Mouse (Mus musculus): ENCODE measurements around the gene Abtb2. TPM values are rescaled to one million over a fixed set of nuclear protein-coding genes. Genes with fewer than 3 reads are reported as not detected.

Gene Abtb2
- total RNA-seq, 2 experiments from 2014 or later: 7.7 to 8.3 TPM

DNA sequence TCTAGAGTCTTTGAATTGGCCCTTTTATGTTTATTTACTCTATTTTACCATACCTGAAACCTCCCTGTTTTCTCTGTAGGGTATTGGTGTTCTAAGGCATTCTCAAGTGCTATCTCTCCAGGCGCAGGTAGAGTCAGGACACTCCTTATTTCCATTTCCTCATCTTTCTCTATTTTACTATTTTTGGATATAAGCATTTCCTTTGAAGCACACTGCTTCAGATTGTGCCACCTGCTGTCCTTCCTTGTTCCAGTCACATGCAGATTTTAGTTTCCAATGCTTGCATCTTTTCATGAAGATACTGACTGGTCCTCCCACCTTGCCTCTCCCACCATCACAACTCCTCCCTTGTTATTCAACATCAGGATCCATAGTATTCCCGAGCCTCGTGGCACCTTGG is 47.8 kb downstream of the Abtb2 start:
- no peak for DNase-seq (ENCODE audit: low spot score in 2 of 2)

DNA sequence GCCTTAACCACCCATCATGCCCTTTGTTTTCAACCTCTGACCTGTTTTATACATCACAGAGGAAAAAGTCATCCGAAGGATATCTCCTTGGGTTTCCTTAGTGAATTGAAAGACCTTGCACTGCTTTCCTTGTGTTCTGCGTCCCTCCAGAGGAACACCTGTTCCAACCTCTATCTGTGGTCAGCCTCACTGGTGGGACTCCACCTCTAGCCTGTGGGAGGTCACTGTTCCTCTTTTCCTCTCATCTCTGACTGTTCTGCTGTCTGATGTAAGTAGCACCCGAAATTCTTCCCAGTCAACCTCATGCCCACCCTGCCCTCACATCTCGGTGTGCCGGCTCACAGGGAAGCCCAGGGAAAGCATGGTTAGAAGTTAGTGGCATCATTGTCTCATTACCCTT is 48.9 kb downstream of the Abtb2 start:
- no peak for DNase-seq (ENCODE audit: low spot score in 2 of 2)

DNA sequence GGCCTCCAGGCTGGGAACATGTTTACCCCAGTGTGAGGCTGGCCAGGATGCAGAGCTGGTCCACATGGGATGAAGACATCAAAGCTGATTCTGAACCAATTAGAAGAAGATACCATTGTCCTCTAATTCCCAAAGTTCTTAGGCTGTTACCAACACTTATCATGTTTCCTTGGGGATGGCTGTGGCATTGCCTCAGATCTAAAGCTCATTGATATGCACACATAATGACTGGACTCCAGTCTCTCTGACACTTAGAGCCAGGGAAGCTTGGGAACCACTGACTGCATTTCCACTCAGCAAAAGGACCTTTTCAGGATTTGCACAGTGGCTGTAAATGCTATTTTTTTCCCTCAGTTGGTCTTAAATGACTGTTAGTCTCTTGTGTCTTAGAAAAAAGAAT is 52.3 kb downstream of the Abtb2 start:
- no peak for DNase-seq (ENCODE audit: low spot score in 2 of 2)

DNA sequence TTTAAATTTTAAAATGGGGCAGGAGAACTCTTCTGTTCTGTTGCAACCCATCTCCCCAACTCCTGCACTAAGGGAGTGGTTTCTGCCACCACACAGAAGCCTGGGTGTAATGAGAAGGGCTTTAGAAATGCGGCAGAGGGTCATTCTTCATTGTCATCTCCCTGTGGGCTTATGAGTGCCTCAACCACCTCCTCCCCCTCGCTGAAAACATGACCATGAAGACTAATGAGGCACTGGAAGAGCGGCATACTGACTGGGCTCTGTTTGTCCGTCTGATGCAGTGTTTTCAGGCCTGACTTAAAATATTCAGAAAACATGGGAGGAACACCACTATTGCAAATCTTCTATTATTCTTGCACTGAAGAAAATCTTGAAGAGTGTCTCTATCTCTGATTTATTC is 56.8 kb downstream of the Abtb2 start:
- DNase-seq (ENCODE audit: low spot score in 2 of 2): no peak

DNA sequence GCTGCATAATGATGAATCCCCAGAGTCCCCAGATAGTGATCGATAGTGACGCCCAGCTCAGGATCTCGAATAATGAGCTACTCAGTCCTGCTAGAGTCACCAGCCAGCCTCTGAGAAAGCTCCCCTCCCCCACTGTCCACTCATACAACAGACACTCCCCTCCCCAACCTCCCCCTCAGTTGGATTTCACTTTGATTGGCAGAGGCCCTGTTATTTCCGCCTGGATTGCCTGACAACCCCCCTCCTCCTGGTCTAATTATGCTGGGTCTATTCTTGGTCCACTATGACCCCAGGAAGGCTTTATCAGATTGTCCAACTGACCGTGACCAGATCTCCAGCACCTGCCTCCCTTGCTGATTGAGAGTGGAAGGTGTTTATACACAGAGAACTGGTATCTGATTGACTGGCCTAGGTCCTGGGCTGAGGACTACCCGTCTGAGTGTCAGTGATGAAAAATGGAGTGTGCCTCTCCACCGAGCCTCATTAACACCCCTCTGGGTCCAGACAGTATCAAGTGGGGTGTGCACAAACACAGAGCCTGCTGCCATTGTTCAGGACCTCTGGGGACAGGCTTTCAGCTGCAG is 59.3 kb downstream of the Abtb2 start:
- DNase-seq (ENCODE audit: low spot score in 2 of 2): no peak

DNA sequence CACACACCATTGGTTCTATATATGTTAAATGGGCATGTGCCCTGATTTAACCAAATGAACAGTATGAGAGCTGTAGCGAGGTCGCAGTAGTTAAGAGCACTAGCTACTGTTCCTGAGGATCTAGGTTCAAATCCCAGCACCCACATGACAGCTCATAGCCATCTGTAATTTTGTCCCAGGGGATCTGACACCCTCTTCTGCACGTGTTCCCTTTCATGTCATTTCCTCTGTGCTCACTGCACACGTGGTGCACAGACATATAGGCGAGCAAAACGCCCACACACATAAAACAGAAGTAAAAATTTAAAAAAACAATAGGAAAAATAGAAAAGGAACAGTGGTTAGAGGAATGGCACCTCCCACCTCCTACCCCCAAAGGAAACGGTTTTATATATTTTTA is 61.0 kb downstream of the Abtb2 start:
- no peak for DNase-seq (ENCODE audit: low spot score in 2 of 2)

DNA sequence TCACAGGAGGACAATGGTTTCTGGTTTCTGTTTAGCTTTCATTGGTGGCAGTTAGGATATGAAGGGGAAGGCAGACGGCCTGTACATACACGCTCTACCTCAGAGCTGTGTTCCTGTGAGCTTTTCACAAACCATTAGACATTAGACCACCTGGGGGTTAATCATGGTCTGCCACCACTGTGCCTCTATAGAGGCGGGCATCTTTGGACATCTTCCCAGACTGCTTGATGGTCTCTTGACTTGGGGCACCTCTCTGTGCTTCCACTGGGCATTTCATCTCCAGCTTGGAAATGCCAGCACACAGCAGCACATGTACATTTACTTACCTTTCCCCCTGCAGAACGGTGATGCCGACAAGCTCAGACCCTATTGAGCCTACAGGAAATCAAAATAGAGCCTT is 63.8 kb downstream of the Abtb2 start:
- no peak for DNase-seq (ENCODE audit: low spot score in 2 of 2)

DNA sequence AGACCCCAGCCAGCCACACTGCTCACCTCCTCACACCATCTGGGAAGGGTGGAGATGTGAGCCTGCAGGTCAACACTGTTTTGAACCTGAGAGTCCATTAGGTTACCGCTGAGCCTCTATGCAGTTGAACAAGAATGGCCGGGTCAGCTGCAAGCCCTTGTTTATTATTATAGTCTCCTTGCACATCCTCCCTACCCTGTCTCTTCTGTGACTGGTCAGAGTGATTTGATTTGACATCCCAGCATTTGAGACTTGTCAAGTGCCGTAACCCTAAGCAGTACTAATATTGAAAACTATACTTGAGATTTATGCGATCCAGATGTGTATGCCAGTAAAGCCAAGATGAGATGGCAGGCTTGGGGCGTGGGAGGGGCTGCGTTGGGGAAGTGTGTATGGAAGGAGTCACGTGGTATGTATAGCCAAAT is 65.2 kb downstream of the Abtb2 start:
- DNase-seq (ENCODE audit: low spot score in 2 of 2): no peak

DNA sequence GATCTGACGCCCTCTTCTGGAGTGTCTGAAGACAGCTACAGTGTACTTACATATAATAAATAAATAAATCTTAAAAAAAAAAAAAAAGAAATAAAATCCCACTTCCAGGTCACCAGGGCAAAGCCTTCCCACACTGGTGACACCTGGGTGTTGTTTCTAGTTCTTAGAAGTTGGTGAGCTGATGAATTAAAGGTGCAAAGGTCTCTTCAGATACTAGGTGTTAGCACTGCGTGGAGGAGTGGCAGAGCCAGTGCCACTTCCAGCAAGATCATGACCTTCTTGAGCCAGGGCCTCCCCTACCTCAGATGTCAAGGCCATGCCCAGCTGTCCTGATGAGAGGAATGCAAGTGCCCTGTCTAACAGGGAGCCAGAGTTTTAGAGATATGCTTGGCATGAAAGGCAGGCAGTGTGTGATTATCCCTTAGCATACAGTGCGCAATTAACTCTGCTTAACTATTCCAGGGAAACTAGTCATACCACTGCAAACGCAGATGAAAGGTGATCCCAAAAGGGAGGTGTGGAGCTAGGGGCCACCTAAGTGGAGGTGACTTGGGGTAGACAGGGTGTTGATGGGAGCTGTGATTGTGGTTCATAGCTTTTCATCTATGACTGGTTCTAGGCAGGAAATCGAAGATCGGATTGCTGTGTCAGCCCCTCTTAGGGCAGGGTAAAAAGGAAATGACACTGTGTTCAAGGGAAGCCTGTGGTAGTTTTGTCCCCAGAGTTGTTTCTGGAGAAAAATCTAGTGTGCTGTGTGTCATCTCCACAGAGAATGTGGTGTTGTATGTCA is 66.2 kb downstream of the Abtb2 start:
- no peak for DNase-seq (ENCODE audit: low spot score in 2 of 2)

DNA sequence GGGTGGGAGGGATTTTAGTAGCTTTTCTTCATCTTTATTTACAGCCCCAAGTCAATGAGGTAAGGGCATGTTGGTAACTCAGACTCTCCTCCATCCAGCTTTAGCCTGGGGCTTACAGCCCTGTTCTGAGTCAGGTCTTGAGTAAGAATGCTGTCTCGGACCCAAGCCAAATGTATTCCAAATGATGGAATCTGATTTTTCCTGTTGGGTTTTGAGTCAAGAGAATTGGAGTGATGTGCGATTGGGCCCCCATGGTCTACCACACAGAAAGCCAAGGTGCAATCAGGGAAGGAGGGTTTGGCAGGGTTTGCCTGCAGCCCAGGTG is 66.8 kb downstream of the Abtb2 start:
- no peak for DNase-seq (ENCODE audit: low spot score in 2 of 2)

DNA sequence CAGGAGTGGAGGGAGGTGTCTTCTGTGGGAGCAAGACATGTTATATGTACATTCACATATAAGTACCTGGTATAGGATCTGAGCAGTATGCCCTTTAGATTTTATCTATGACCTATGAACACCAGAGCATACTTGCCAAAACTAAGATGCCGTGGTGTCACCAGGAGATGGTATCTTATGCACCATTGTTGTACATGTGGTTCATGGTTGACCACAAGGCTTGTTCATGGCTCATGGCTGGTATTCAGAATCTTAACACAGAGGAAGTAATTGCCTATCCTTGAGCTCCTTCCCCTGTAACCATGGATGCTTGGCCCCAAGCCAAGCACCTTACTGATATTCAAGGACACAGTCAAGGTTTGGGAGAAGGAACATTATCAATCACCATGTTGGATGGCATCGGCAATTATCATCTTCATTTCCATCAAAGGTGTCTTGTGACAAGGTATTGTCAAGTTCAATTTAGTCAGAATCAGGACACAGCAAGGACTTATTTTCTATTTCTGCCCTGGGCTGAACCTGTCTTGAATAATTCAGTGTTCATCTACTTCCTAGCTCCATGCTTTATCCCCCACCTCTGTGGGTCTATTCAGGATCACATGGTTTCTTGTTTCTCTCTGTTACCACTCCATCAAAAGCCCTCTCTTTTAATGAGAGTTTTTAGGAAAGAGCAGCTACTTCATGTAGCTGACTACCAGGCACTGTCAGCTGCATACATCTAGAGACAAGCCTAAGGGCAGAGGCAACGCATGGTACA is 69.8 kb downstream of the Abtb2 start:
- no peak for DNase-seq (ENCODE audit: low spot score in 2 of 2)

DNA sequence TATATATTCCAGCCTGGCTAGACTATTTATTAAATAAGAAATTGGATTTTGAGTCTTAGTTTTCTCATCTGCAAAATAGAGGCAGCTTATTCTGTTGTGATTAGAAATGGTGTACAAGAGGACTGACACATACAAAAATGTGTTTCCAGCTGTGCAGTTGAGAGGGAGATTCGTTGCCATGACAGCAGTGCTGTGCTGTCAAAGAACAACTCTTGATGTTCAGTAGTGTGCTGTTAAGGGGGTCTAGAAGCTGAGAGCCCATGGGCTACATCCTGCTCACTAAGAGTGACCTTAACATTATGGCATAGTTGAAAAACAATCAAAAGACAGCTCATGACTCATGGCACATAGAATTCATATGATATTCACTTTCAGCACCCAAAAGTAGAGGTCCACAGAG is 71.3 kb downstream of the Abtb2 start:
- no peak for DNase-seq (ENCODE audit: low spot score in 2 of 2)

DNA sequence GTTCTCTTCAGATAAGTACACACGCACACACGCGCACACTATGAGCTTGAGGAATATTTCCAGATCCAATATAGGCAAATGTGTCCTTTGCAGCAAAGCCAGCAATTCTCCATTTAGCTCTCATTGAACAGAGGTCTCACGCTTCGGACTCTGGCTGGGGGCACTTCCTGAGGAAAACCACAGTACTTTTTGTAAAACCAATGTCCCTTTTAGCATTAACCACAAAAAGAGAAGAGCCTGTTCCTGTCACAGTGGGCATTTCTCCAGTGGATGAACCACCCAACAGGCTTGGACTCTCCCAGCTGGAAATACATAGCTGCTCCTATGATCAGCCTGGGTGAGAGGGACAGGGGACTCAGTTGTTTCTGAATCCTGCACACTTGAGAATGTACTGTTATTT is 71.8 kb downstream of the Abtb2 start:
- no peak for DNase-seq (ENCODE audit: low spot score in 2 of 2)

DNA sequence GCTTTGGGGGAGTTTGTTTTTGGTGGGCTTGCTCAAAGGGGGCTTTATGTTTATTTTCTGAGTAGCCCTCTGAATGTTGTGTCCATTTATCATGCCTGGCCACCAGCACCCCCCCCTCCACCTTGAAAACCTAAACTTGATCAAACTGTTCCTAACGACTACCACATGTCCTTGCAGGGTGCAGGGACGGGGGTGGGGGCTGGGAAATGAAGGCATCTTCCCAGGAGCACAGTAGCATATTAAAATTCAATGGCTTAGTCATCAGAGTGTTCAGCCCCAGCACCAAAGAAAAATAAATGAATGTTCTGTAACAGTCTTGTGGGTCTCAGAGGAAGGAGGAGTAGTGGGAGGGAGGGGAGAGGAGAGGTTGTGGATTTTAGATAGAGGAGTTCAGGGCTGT is 73.6 kb downstream of the Abtb2 start:
- DNase-seq (ENCODE audit: low spot score in 2 of 2): no peak

DNA sequence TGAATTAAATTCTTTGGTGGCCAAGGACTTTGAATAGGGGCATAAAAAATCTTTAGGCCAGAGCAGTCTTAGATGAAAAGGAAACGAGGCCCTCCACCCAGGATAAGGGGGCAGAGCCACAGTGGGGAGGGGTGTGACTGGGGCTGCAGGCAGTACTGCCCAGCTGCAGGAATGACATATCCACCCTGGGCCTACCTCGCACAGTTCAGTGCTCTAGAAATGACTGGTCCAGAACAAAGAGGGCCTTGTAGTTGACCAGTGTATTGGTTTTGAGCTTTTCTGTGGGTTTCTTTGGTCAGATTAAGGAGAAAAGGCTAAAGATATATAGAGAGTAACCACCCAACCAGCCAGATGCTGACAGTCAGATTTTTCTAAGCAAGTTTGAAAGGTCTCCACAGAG is 74.8 kb downstream of the Abtb2 start:
- no peak for DNase-seq (ENCODE audit: low spot score in 2 of 2)

DNA sequence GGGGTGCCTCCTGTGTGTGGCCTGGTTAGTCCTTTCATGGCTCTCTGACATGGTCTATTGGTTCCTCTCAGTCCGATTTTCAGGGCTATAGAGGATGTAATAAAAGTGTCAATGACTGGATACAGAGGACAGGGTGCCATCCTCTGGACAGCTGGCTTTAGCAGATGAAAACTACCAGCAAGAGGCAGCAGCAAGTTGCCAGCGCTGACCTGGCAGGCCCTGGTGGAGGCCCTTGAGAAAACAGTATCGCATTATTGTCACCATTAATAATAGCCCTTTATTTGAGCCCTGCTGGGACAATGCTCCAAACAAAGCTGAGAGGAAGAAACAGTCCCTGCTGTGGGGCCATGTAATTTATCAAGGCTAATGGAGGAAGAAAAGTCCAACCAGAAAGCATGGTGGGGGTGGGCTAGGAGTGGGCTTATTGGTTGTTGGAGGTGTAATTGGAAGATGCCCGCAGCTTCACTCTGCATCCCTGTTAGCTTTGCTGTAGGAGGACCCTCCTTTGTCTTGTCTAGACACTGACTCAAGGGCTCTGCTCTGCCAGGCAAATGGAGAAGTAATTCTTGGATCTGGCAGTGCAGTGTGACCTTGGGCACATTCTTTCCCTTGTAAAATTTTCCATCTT is 77.6 kb downstream of the Abtb2 start:
- peak; percentile 8 to 12 for DNase-seq (ENCODE audit: low spot score in 2 of 2)

DNA sequence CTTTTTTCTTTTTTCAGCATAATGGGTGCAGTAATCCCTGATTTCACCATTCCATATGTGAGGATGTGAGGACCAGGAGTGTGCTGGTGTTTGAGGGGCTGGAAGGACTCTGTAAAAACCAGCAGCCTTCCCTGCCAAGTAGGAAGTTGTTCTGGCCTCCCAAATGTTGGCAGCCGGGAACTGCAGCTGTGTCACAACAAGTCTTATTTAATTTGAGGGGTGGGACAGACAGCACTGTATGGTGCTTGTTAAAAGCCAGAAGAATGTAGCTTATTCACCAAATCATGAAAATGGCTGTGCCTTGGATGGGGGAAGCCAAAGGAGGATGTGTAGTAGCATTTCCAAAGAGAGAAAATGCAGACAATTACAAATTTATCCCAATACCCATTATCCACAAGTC is 78.3 kb downstream of the Abtb2 start:
- no peak for DNase-seq (ENCODE audit: low spot score in 2 of 2)

DNA sequence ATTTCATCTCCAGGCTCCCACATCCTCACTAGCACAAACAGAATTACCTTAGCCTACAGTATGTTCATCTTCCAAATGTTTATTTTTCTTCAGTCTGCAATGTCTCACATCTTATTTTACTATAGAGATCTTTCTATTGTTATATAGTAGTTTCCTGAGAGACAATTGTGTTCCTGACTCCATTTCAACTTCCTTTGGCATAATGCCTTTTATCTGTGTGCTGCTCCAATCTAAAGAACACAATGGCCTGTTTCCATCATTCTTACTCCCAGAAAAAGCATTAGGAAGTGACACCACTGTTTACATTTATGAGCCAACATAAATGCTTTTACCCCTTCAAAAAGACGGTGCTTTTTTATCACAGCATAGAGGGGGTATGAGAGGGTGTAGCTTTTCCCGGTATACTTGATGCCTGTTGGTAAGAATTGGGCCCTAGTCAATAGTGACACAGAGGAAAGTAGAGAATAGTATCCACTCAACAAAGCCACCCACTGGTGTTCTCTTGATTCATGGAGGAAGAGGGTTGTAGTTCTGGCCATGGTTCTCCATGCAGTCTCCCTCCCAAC is 84.3 kb downstream of the Abtb2 start:
- DNase-seq (ENCODE audit: low spot score in 2 of 2): no peak

DNA sequence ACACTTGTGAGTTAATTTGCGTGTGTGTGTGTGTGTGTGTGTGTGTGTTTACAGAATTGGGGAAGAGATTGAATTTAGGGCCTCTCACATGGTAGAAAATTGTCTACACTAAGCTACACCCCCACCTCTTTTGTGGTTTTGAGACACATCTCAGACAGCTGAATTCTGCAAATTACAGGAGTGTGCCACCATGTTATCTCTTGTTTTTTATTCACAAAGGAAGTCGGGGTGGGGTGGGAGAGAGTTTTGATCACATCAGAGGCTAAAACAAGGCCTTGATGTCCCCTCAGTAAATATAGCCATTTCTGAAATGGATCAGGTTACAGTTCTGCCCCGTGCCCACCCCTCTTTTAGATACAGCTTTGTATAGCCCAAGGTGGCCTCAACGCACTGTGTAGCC is 86.0 kb downstream of the Abtb2 start:
- DNase-seq (ENCODE audit: low spot score in 2 of 2): no peak

DNA sequence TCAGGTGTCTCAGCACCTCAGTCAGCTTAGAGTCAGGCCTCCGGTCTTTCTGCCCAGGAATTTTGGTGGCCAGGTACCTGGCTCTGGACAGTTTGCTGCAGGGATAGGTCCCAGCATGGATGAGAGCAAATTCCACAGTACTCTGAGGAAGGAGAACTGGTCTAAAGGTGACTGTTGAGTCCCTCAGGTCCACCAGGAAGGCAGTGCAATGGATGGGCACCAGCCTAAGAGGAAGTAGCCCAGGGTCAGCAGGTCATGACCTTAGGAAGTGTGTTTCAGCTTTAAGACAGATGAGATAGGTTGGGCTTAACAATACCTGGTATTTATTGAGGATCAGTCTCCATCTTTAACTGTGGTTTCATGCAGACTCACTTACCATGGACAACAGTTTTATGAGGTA is 88.9 kb downstream of the Abtb2 start:
- no peak for DNase-seq (ENCODE audit: low spot score in 2 of 2)

DNA sequence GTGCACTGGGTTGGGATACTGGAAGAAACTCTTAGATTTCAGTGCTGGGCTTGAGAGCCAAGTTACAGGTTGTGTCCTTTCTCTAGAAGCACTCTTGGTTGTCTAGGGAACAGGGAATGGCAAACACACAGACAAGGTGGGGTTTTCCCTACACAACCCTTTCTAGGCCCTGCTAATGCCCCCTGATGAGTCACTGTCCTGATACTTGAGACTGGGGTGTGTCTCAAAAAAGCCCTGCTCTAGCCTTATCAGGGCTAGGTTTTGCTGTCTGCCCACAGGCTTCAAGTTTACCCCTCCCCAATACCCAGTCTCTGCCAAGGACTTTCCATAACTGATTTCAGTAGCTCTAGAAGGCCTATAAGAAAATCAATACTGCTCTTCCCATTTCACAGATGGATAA is 89.9 kb downstream of the Abtb2 start:
- no peak for DNase-seq (ENCODE audit: low spot score in 2 of 2)

DNA sequence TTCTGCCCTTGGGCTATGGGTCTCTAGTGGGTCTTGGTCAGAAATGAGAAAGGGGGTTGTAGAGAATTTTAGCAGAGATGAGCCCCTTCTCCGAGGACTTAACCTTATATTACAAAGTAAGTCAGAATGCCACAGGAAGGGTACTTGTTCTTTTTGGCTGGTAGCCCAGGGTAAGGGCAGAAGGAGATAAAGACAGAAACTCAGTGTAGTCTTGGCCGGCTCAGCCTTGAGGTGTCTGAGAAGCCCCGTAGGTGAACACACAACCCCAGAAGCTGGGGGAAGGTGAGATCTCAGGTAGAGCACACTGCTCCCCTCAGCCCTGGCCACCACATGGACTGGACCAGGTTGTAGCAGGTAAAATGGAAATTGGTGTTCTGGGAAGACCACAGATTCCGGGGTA is 93.1 kb downstream of the Abtb2 start:
- no peak for DNase-seq (ENCODE audit: low spot score in 2 of 2)
